Mouse (Mus musculus): ENCODE measurements around the gene Gm37419.
A peak's percentile ranks its signal among the peaks of the same experiment; 100 is the strongest.

The Gm37419 gene

DNA sequence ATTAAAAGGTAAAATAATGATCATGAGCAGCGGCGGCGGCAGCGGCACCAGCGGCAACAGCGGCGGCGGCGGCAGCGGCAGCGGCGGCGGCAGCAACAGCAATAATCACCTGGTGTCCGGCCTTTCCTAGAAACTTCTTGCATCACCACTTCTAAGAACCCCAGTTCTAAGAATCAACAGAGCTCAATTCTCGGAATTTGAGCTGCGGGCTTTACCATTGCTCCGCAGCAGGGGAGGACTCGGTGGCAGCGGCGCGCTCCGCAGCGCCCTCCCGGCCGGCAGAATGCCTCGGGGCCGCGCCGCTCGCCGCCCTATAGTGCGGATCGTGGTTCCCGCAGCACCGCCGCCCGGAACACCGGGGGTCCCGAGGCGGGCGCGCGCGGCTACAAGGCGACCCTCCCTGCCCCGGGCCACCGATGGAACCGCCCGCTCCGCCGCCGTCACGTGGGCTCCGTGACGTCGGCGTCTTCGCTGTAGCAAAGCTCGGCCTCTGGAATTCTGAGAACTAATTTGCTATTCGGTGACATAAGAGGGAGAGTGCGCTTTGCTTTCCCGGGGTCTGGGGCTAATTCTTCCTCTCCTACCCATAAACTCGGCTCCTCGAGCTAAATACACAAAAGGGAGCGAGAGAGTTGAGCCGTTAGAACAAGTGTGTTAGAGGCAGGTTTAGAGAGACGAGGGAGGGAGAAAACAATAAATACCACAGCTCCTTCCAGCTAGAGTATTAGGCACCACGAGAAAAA is at the start of gene Gm37419, which contains the start of gene Bcl6:
Gm37419 (plus strand) TSS at position 17 of the 743 bp plus-strand sequence.
Bcl6 (minus strand) TSS at position 387 of the 743 bp plus-strand sequence.
- peak; percentile 39; the same call in 1 of the 2 replicates for TF ChIP-seq GATA4 (IDR thresholded peaks at IDR 0.05; ENCODE audit: insufficient replicate concordance, low read length)

GRCm38 (mm10) chr16:23944801-23945200 is 43.5 kb upstream of the Gm37419 start:
- no peak for TF ChIP-seq GATA4 (IDR thresholded peaks at IDR 0.05; ENCODE audit: insufficient replicate concordance, low read length)

DNA sequence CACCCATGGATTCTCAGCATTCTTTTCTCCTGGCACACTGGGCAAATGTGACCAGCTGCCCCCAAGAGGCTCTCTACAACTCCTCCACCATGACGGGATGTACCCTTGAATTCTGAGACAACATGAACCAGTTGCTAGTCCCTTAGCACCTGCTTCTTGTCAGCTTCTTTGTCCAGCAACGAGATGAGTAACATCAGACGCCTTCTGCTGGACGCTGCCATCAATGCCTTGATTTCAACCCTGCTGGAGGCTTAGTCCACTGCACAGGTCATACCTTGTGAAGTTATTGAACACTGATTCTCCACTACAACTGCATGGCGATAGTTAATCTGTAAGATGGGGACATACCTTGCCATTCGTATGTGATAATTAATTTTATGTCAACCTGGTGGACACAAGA is 40.6 kb upstream of the Gm37419 start:
- no peak for TF ChIP-seq GATA4 (IDR thresholded peaks at IDR 0.05; ENCODE audit: insufficient replicate concordance, low read length)

- no peak for TF ChIP-seq GATA4 (IDR thresholded peaks at IDR 0.05; ENCODE audit: insufficient replicate concordance, low read length)
Observed at GRCm38 (mm10) chr16:23952101-23952727, 36.1 kb upstream of the Gm37419 start.

GRCm38 (mm10) chr16:23953189-23953958 is 34.9 kb upstream of the Gm37419 start:
- TF ChIP-seq GATA4 (IDR thresholded peaks at IDR 0.05; ENCODE audit: insufficient replicate concordance, low read length): no peak

DNA sequence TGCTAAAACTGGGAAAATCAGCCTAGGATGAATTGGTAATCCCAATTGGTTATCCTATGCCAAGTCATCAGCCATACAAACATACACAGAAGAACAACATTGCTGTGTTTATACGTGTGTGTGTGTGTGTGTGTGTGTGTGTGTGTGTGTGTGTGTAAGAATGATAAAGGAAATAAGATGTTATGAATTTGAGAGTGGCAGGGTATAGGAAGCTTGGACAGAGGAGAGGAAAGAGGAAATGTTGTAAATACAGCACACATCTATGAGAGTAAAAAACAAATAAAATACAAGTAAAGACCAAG is 34.4 kb upstream of the Gm37419 start:
- no peak for TF ChIP-seq GATA4 (IDR thresholded peaks at IDR 0.05; ENCODE audit: insufficient replicate concordance, low read length)

GRCm38 (mm10) chr16:23958938-23959337 is 29.3 kb upstream of the Gm37419 start:
- TF ChIP-seq GATA4 (IDR thresholded peaks at IDR 0.05; ENCODE audit: insufficient replicate concordance, low read length): no peak

DNA sequence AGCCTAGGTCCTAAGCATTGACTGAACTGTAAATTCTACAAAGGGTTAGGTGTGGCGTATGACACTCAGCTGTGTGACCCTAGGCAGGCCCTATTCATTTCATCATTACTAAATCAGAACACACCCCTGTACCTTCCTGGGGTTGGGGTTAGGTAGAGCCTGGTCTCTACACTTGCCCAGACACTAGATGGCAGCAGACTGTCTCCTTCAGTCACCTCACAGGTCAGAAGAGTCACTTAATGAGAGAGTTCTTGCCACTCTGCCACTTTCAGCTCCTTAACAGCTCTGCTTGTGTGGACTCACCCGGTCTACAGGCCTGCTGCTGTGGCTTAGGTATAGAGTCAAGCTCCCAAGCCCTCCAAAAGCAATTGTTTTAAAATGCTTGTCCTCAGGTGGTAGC is 25.9 kb upstream of the Gm37419 start:
- no peak for TF ChIP-seq GATA4 (IDR thresholded peaks at IDR 0.05; ENCODE audit: insufficient replicate concordance, low read length)

- TF ChIP-seq GATA4 (IDR thresholded peaks at IDR 0.05; ENCODE audit: insufficient replicate concordance, low read length): no peak
Observed at GRCm38 (mm10) chr16:23963896-23964668, 24.2 kb upstream of the Gm37419 start.

- TF ChIP-seq GATA4 (IDR thresholded peaks at IDR 0.05; ENCODE audit: insufficient replicate concordance, low read length): no peak
Observed at GRCm38 (mm10) chr16:23964706-23965367, 23.4 kb upstream of the Gm37419 start.

DNA sequence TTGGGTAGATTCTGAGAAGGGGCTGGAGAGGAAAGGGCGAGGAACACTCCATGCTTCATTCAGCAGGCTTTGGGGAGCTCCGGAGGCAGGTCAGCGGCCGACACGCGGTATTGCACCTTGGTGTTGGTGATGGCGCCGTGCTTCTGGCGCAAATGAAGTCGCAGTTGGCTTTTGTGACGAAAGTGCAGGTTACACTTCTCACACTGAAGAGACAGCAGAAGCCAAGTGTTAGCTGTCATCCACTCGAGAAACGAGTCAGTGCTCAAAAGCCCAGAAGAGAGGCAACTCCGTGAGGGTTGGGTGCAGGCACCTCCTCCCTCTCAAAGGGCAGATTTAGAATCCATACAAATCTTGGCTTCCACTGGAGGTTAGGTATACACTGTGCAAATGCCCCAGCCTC is 22.2 kb upstream of the Gm37419 start:
- no peak for TF ChIP-seq GATA4 (IDR thresholded peaks at IDR 0.05; ENCODE audit: insufficient replicate concordance, low read length)

- TF ChIP-seq GATA4 (IDR thresholded peaks at IDR 0.05; ENCODE audit: insufficient replicate concordance, low read length): no peak
Observed at GRCm38 (mm10) chr16:23967301-23967700, 21.0 kb upstream of the Gm37419 start.

GRCm38 (mm10) chr16:23968888-23969287 is 19.4 kb upstream of the Gm37419 start:
- no peak for TF ChIP-seq GATA4 (IDR thresholded peaks at IDR 0.05; ENCODE audit: insufficient replicate concordance, low read length)

DNA sequence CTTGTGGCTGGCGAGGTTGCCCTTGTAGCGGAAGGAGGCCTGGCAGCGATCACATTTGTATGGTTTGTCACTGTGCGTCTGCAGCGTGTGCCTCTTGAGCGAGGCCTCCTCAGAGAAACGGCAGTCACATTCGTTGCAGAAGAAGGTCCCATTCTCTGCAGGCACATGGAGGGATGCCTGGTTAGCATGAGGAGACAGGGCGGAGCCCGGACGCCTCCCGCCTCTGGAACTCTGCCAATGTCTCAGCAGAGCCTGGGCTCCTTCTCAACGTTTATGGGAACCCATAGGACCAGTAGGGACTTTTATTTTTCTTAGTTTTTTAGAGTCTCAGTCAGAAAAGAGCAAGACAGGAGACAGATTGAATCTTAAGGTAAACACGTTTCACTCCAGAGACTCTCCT is 18.4 kb upstream of the Gm37419 start:
- TF ChIP-seq GATA4 (IDR thresholded peaks at IDR 0.05; ENCODE audit: insufficient replicate concordance, low read length): no peak
